Mouse (Mus musculus): ENCODE data around the gene Gnaz. TPM values are rescaled to one million over a fixed set of nuclear protein-coding genes. Genes with fewer than 3 reads are reported as not detected.
"Not testable (repeated sequence)": the region's sequence is repeated elsewhere in the genome, so short reads cannot be mapped to it uniquely, and the experiment has no call there.

Gnaz gene
- polyA plus RNA-seq, 1 experiment from 2014 or later = 6.0 TPM

DNA sequence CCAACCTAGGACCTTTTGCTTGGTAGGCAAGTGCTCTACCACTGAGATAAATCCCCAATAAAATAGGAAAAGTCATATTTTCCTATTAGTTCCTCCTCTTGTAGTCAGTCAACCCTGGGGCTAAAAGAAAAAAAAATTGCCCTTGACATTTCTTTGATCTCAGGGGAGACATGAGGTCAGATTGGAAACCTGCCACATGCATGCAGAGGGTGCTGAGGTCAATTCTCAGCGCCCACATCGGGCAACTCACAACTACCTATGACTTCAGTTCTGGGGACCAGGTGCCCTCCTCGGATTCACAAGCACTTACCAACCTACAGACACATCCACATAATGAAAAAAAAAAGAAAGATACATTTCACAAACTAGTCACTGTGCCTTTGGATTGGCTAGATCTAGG lies 63.3 kb downstream of the Gnaz start:
- Histone ChIP-seq H3K4me2 (replicated peaks; ENCODE audit: low read depth, low read length) (no peak overlapping the region), H3K9me3 (ENCODE audit: control insufficient read depth, low read length) (no peaks in the 10 kb centered on the region), H3K4me1 (ENCODE audit: control insufficient read depth, insufficient read depth, low read length) (0 out of 2 replicates have a peak, but pooled peaks cover 8% of the 10 kb centered on the region), H3K9ac (ENCODE audit: low read depth, low read length) (no peak overlapping the region), H3K4me3 (ENCODE audit: low read length) (no peak overlapping the region), H3K36me3 (ENCODE audit: control insufficient read depth, insufficient read depth, low read length) (no peaks in the 10 kb centered on the region), H3K27me3 (ENCODE audit: control insufficient read depth, insufficient read depth, low read length) (no peaks in the 10 kb centered on the region), H3K27ac (ENCODE audit: low read depth, low read length) (no peak overlapping the region)
- WGBS = 91% methylated on average over 3 of the region's 3 CpGs
- ATAC-seq (ENCODE audit: low FRiP score, low TSS enrichment) = no peak

DNA sequence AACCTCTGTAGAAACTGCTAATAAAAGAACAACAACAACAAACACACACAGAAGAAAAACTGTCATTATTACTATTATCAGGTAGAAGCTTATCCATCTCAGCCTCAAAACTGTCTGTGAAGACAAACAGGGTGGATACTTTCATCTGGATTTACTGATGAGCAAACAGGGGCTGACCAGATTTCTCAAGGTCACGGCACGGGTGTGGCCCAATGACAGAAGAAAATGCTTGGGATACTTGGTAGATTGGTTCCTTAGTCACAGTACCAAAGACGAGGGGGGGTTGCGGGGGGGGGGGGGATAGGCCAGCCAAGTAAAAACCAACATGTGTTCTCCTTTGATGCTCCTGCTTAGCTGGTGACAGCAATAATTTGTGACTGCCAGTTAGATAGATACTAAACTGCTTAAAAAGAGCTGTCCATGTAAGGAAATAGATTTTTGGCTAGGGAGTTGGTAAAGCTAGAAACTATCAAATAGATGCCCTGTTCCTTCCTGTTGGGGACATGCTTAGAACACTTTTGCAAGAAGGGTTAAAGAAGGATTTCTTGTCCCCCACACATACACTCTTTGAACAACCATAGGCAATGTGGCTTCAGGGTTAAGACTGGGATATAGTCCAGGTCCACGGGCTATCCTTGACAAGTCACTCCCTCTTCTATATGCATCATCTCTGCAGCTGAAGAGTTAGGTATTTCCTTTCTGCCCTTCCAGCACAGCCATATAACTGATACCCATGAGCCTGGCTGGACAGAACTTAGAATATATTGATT lies 64.6 kb downstream of the Gnaz start:
- no peak for ATAC-seq (ENCODE audit: low FRiP score, low TSS enrichment)
- 70% methylated on average over 5 of the region's 5 CpGs for WGBS
- no peaks in the 10 kb centered on the region for H3K9me3 ChIP-seq (ENCODE audit: control insufficient read depth, low read length)
- no peak overlapping the region for H3K27ac ChIP-seq (ENCODE audit: low read depth, low read length)
- H3K36me3 ChIP-seq (ENCODE audit: control insufficient read depth, insufficient read depth, low read length) = no peaks in the 10 kb centered on the region
- H3K4me3 ChIP-seq (ENCODE audit: low read length) = no peak overlapping the region
- H3K27me3 ChIP-seq (ENCODE audit: control insufficient read depth, insufficient read depth, low read length) = no peaks in the 10 kb centered on the region
- no peak overlapping the region for H3K4me2 ChIP-seq (replicated peaks; ENCODE audit: low read depth, low read length)
- H3K4me1 ChIP-seq (ENCODE audit: control insufficient read depth, insufficient read depth, low read length) = 0 out of 2 replicates have a peak, but pooled peaks cover 8% of the 10 kb centered on the region
- H3K9ac ChIP-seq (ENCODE audit: low read depth, low read length) = no peak overlapping the region

- no peak within 1 kb of the TSS for H3K4me2 ChIP-seq (replicated peaks; ENCODE audit: low read depth, low read length)
- 20% methylated on average over 10 of the region's 10 CpGs for WGBS
- no peak within 1 kb of the TSS for H3K9ac ChIP-seq (ENCODE audit: low read depth, low read length)
Measured at GRCm38 (mm10) chr10:75032395-75032794, 65.4 kb downstream of the Gnaz start, which contains the start of gene Rsph14. TSS of gene Rsph14 (minus strand) at chr10:75032586.

DNA sequence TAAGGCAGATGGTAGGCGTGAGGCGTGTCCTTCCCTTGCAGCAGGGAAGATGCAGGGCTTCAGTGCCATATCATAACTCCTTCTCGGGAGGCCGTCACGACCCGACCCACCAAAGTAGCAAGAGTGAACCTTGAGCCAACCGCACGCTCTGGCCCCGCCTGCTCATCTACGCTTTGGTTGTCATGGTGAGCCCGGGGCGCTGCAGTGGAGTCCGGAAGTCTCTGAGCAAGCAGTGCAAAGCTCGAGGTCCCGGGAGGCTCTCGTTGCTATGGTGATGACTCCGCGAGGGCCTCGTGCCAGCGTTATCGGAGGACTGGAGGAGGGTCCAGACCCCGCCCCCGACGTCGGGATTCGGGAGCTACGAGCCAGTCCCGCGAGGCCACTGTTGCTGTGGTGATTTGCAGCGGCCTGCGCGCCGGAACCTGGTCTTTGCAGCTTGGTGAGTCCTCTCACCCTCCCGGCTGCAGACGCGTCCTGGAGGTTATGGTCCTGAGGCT lies 70.0 kb downstream of the Gnaz start, which contains the start of gene Rab36:
Gene Rab36 (plus strand): TSS at position 176 of the 497 bp plus-strand sequence.
- Histone ChIP-seq H3K36me3 (ENCODE audit: control insufficient read depth, insufficient read depth, low read length) (no peaks in the 10 kb centered on the region), H3K4me1 (ENCODE audit: control insufficient read depth, insufficient read depth, low read length) (0 out of 2 replicates have a peak, but pooled peaks cover 8% of the 10 kb centered on the region), H3K9ac (ENCODE audit: low read depth, low read length) (peak within 1 kb of the TSS; percentile 52; the same call in 1 of the 2 replicates), H3K4me2 (replicated peaks; ENCODE audit: low read depth, low read length) (peak within 1 kb of the TSS; percentile 58), H3K27ac (ENCODE audit: low read depth, low read length) (peak within 1 kb of the TSS; percentile 57; the same call in 1 of the 2 replicates), H3K4me3 (ENCODE audit: low read length) (peak within 1 kb of the TSS; percentile 40), H3K9me3 (ENCODE audit: control insufficient read depth, low read length) (no peaks in the 10 kb centered on the region), H3K27me3 (ENCODE audit: control insufficient read depth, insufficient read depth, low read length) (no peaks in the 10 kb centered on the region)
- ATAC-seq (ENCODE audit: low FRiP score, low TSS enrichment) = peak; percentile 97
- under 1% methylated on average over 36 of the region's 36 CpGs for WGBS

More at GRCm38 (mm10) chr10:75032395-75032794, 65.4 kb downstream of the Gnaz start, which contains the start of gene Rsph14:
- H3K4me3 ChIP-seq (ENCODE audit: low read length) = no peak within 1 kb of the TSS
- no peaks in the 10 kb centered on the region for H3K9me3 ChIP-seq (ENCODE audit: control insufficient read depth, low read length)
- H3K27ac ChIP-seq (ENCODE audit: low read depth, low read length) = no peak within 1 kb of the TSS
- H3K36me3 ChIP-seq (ENCODE audit: control insufficient read depth, insufficient read depth, low read length) = no peaks in the 10 kb centered on the region
- no peak for ATAC-seq (ENCODE audit: low FRiP score, low TSS enrichment)
- H3K27me3 ChIP-seq (ENCODE audit: control insufficient read depth, insufficient read depth, low read length) = no peaks in the 10 kb centered on the region
- 0 out of 2 replicates have a peak, but pooled peaks cover 8% of the 10 kb centered on the region for H3K4me1 ChIP-seq (ENCODE audit: control insufficient read depth, insufficient read depth, low read length)

DNA sequence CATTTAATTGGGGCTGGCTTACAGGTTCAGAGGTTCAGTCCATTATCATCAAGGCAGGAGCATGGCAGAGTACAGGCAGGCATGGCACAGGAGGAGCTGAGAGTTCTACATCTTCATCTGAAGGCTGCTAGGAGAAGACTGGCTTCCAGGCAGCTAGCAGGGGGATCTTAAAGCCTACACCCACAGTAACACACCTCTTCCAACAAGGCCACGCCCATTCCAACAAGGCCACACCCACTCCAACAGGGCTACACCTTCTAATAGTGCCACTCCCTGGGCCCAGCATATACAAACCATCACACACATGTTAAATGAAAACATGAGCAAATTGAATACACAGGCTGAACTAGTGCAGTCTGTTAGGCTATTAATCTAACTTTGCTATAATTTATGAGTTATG lies 75.1 kb downstream of the Gnaz start:
- ATAC-seq (ENCODE audit: low FRiP score, low TSS enrichment); H3K9ac ChIP-seq (ENCODE audit: low read depth, low read length); H3K4me1 ChIP-seq (ENCODE audit: control insufficient read depth, insufficient read depth, low read length); H3K27me3 ChIP-seq (ENCODE audit: control insufficient read depth, insufficient read depth, low read length); H3K9me3 ChIP-seq (ENCODE audit: control insufficient read depth, low read length); H3K4me2 ChIP-seq (replicated peaks; ENCODE audit: low read depth, low read length); H3K4me3 ChIP-seq (ENCODE audit: low read length); H3K27ac ChIP-seq (ENCODE audit: low read depth, low read length); H3K36me3 ChIP-seq (ENCODE audit: control insufficient read depth, insufficient read depth, low read length): not testable (repeated sequence)
- WGBS = 9% methylated on average over 1 of the region's 1 CpGs

- no peaks in the 10 kb centered on the region for H3K36me3 ChIP-seq (ENCODE audit: control insufficient read depth, insufficient read depth, low read length)
- WGBS = 38% methylated on average over 7 of the region's 7 CpGs
- H3K9me3 ChIP-seq (ENCODE audit: control insufficient read depth, low read length) = no peaks in the 10 kb centered on the region
- H3K9ac ChIP-seq (ENCODE audit: low read depth, low read length) = no peak overlapping the region
- H3K4me3 ChIP-seq (ENCODE audit: low read length) = no peak overlapping the region
- no peak for ATAC-seq (ENCODE audit: low FRiP score, low TSS enrichment)
- H3K27ac ChIP-seq (ENCODE audit: low read depth, low read length) = no peak overlapping the region
- H3K4me1 ChIP-seq (ENCODE audit: control insufficient read depth, insufficient read depth, low read length) = no peaks in the 10 kb centered on the region
- H3K27me3 ChIP-seq (ENCODE audit: control insufficient read depth, insufficient read depth, low read length) = no peaks in the 10 kb centered on the region
- H3K4me2 ChIP-seq (replicated peaks; ENCODE audit: low read depth, low read length) = no peak overlapping the region
Measured at GRCm38 (mm10) chr10:75044459-75044858, 77.5 kb downstream of the Gnaz start.

- H3K9me3 ChIP-seq (ENCODE audit: control insufficient read depth, low read length) = no peaks in the 10 kb centered on the region
- WGBS = 95% methylated on average over 15 of the region's 15 CpGs
- no peaks in the 10 kb centered on the region for H3K4me1 ChIP-seq (ENCODE audit: control insufficient read depth, insufficient read depth, low read length)
- H3K27me3 ChIP-seq (ENCODE audit: control insufficient read depth, insufficient read depth, low read length) = no peaks in the 10 kb centered on the region
- H3K9ac ChIP-seq (ENCODE audit: low read depth, low read length) = no peak overlapping the region
- ATAC-seq (ENCODE audit: low FRiP score, low TSS enrichment) = no peak
- no peaks in the 10 kb centered on the region for H3K36me3 ChIP-seq (ENCODE audit: control insufficient read depth, insufficient read depth, low read length)
- H3K27ac ChIP-seq (ENCODE audit: low read depth, low read length) = no peak overlapping the region
- no peak overlapping the region for H3K4me3 ChIP-seq (ENCODE audit: low read length)
- no peak overlapping the region for H3K4me2 ChIP-seq (replicated peaks; ENCODE audit: low read depth, low read length)
Measured at GRCm38 (mm10) chr10:75045831-75046230, 78.9 kb downstream of the Gnaz start.

DNA sequence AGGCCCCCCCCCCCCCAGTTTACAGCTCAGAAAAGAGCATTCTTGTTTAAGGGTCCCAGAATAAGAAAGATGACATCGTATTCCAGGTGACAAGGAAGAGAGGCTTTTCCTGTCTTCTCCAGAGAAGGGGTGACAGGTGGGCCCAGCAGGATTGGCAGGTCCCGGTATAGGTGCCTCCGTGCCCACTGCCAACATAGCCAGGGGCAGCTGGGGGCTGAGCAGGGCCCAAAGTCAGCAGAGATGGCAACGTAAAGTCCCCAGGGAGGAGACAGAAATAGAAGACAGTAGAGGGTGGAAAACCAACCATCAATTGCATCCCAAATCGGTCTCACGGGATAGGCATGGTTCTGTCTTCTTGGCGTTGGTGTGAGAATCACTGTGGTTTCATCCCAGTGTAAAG lies 81.7 kb downstream of the Gnaz start:
- H3K4me1 ChIP-seq (ENCODE audit: control insufficient read depth, insufficient read depth, low read length) = no peaks in the 10 kb centered on the region
- H3K36me3 ChIP-seq (ENCODE audit: control insufficient read depth, insufficient read depth, low read length) = no peaks in the 10 kb centered on the region
- no peaks in the 10 kb centered on the region for H3K27me3 ChIP-seq (ENCODE audit: control insufficient read depth, insufficient read depth, low read length)
- no peak overlapping the region for H3K27ac ChIP-seq (ENCODE audit: low read depth, low read length)
- ATAC-seq (ENCODE audit: low FRiP score, low TSS enrichment) = no peak
- H3K4me2 ChIP-seq (replicated peaks; ENCODE audit: low read depth, low read length) = no peak overlapping the region
- no peak overlapping the region for H3K9ac ChIP-seq (ENCODE audit: low read depth, low read length)
- WGBS = 94% methylated on average over 7 of the region's 7 CpGs
- no peak overlapping the region for H3K4me3 ChIP-seq (ENCODE audit: low read length)
- no peaks in the 10 kb centered on the region for H3K9me3 ChIP-seq (ENCODE audit: control insufficient read depth, low read length)
